In the genomic region with DNA sequence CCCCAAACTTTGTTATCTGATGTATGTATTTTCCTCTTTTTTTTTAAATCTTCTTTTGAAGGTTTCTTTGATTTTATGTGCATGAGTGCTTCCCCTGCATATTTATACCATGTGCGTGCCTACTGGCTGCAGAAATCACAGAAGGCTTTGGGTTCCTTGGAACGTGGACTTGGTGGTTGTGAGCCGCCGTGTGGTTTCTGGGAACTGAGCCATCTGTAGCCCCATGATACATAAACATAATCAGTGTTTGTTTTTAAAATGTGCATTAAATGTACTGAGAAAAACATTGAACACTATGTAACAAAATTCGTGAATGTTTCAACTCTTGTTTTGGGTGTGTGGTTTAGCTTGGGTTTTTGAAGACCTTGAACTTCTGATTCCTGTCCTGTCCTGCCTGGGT, we compare ENCODE assay signal across 17 mouse cellular contexts.
"Had no signal": no experiment of that assay in that cellular context is flagged by ENCODE, and none has a peak within 500 bp of the region (broad histone marks: within the 10 kb centered on the region; RNA-seq: fewer than 3 reads in every experiment).

No protein-coding gene starts in this region.

- H3K4me3 ChIP-seq: liver, embryonic 13.5 days; liver, embryonic 15.5 days; megakaryocyte, embryonic 14.5 days; midbrain, embryonic 13.5 days; midbrain, embryonic 15.5 days; neural tube, embryonic 12.5 days; stomach, embryonic 15.5 days had no signal

- H3K4me1 ChIP-seq: liver, embryonic 13.5 days; liver, embryonic 15.5 days; megakaryocyte, embryonic 14.5 days; midbrain, embryonic 13.5 days; midbrain, embryonic 15.5 days; neural tube, embryonic 12.5 days; stomach, embryonic 15.5 days had no signal

- H3K27me3 ChIP-seq: liver, embryonic 13.5 days; liver, embryonic 15.5 days; megakaryocyte, embryonic 14.5 days; midbrain, embryonic 13.5 days; midbrain, embryonic 15.5 days; neural tube, embryonic 12.5 days; stomach, embryonic 15.5 days had no signal

- H3K27ac ChIP-seq: liver, embryonic 13.5 days; liver, embryonic 15.5 days; macrophage; midbrain, embryonic 13.5 days; midbrain, embryonic 15.5 days; neural tube, embryonic 12.5 days; stomach, embryonic 15.5 days; stomach, postnatal 0 days had no signal

- H3K9me3 ChIP-seq: liver, embryonic 13.5 days; liver, embryonic 15.5 days; megakaryocyte, embryonic 14.5 days; midbrain, embryonic 13.5 days; midbrain, embryonic 15.5 days; neural tube, embryonic 12.5 days; stomach, embryonic 15.5 days had no signal

- H3K9ac ChIP-seq: liver, embryonic 13.5 days; liver, embryonic 15.5 days; liver, postnatal 0 days; midbrain, embryonic 13.5 days; midbrain, embryonic 15.5 days; neural tube, embryonic 12.5 days; stomach, embryonic 15.5 days had no signal

- ATAC-seq: liver, postnatal 0 days; lung, postnatal 0 days; midbrain, embryonic 13.5 days; midbrain, embryonic 15.5 days had no signal

- H3K4me2 ChIP-seq: liver, embryonic 13.5 days; liver, embryonic 15.5 days; midbrain, embryonic 11.5 days; midbrain, embryonic 13.5 days; midbrain, embryonic 15.5 days; neural tube, embryonic 12.5 days; stomach, embryonic 15.5 days had no signal

- DNase-seq: liver, embryonic 13.5 days; liver, postnatal 0 days; lung, postnatal 36 days; right cerebral cortex, postnatal 14 days; thymus, adult 2 months; thymus, postnatal 25 days; thymus, postnatal 4 days had no signal
